Mouse (Mus musculus): ENCODE data around the gene Eps15l1. TPM values are rescaled to one million over a fixed set of nuclear protein-coding genes. Genes with fewer than 3 reads are reported as not detected.

Gene Eps15l1
- polyA plus RNA-seq, 1 experiment from 2014 or later = 60.5 TPM

DNA sequence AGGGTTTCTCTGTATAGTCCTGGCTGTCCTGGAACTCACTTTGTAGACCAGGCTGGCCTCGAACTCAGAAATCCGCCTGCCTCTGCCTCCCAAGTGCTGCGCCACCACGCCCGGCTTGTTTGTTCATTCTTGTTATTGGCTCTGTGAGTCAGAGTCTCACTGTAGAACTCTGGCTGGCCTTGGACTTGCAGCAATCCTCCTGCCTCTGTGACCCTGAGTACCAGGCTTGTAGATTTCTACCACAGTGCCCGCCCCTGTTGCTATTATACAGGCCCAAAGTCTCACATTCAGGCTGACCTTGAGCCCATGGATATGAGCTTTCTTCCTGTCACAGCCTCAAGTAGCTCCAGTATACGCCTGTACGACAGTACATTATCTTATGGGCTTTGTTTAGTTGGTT, 124.7 kb downstream of the Eps15l1 start:
- no peak for ATAC-seq (ENCODE audit: low FRiP score)
- H3K27me3 ChIP-seq (ENCODE audit: control insufficient read depth, insufficient read depth, low read length) = no peaks in the 10 kb centered on the region
- no peak overlapping the region for H3K27ac ChIP-seq
- H3K4me3 ChIP-seq (replicated peaks; ENCODE audit: low read length) = no peak overlapping the region
- H3K9ac ChIP-seq = no peak overlapping the region
- H3K4me1 ChIP-seq (replicated peaks; ENCODE audit: control insufficient read depth, insufficient read depth, low read length) = no peaks in the 10 kb centered on the region
- 91% methylated on average over 8 of the region's 8 CpGs for WGBS
- DNase-seq (ENCODE audit: low spot score) = no peak
- H3K4me2 ChIP-seq (replicated peaks) = no peak overlapping the region
- no peaks in the 10 kb centered on the region for H3K9me3 ChIP-seq (ENCODE audit: control insufficient read depth, low read length)
- no peaks in the 10 kb centered on the region for H3K36me3 ChIP-seq (replicated peaks; ENCODE audit: control insufficient read depth, insufficient read depth)

DNA sequence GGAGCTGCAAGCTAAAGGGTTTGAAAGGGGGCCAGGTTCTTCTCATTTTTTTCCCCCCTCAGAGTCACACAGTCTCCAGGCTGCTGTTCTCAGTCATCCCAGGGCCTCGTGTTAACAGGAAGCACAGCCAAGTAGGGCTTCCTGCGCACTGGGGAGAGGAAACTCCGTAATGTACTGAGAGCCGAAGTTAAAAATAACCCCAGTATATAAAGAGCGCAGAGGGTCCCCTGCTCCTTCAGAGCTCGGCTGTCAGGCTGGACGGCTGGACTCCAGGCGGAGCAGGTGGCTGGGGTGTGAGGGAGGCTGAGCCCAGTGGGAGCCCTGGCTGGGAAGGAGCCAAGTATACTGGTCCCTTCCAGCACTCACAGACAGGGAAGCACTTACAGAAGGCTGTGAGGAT, 125.6 kb downstream of the Eps15l1 start:
- ATAC-seq (ENCODE audit: low FRiP score) = no peak; the same call in 1 of the 2 replicates
- no peak overlapping the region for H3K4me2 ChIP-seq (replicated peaks)
- H3K9me3 ChIP-seq (ENCODE audit: control insufficient read depth, low read length) = no peaks in the 10 kb centered on the region
- no peaks in the 10 kb centered on the region for H3K36me3 ChIP-seq (replicated peaks; ENCODE audit: control insufficient read depth, insufficient read depth)
- H3K4me3 ChIP-seq (replicated peaks; ENCODE audit: low read length) = no peak overlapping the region
- H3K27me3 ChIP-seq (ENCODE audit: control insufficient read depth, insufficient read depth, low read length) = no peaks in the 10 kb centered on the region
- DNase-seq (ENCODE audit: low spot score) = no peak
- no peak overlapping the region for H3K9ac ChIP-seq
- no peaks in the 10 kb centered on the region for H3K4me1 ChIP-seq (replicated peaks; ENCODE audit: control insufficient read depth, insufficient read depth, low read length)
- H3K27ac ChIP-seq = no peak overlapping the region
- 43% methylated on average over 8 of the region's 8 CpGs for WGBS

- Histone ChIP-seq H3K4me1 (replicated peaks; ENCODE audit: control insufficient read depth, insufficient read depth, low read length) (no peaks in the 10 kb centered on the region), H3K27me3 (ENCODE audit: control insufficient read depth, insufficient read depth, low read length) (no peaks in the 10 kb centered on the region), H3K4me3 (replicated peaks; ENCODE audit: low read length) (no peak overlapping the region), H3K4me2 (replicated peaks) (no peak overlapping the region), H3K27ac (no peak overlapping the region), H3K9me3 (ENCODE audit: control insufficient read depth, low read length) (no peaks in the 10 kb centered on the region), H3K9ac (no peak overlapping the region), H3K36me3 (replicated peaks; ENCODE audit: control insufficient read depth, insufficient read depth) (no peaks in the 10 kb centered on the region)
- WGBS = 71% methylated on average over 3 of the region's 3 CpGs
- ATAC-seq (ENCODE audit: low FRiP score) (no peak), DNase-seq (ENCODE audit: low spot score) (no peak)
Observed at GRCm38 (mm10) chr8:72295125-72295524, 126.1 kb downstream of the Eps15l1 start.

- H3K36me3 ChIP-seq (replicated peaks; ENCODE audit: control insufficient read depth, insufficient read depth) = no peaks in the 10 kb centered on the region
- H3K9me3 ChIP-seq (ENCODE audit: control insufficient read depth, low read length) = no peaks in the 10 kb centered on the region
- H3K4me2 ChIP-seq (replicated peaks) = no peak overlapping the region
- H3K4me3 ChIP-seq (replicated peaks; ENCODE audit: low read length) = no peak overlapping the region
- H3K27me3 ChIP-seq (ENCODE audit: control insufficient read depth, insufficient read depth, low read length) = no peaks in the 10 kb centered on the region
- no peak overlapping the region for H3K27ac ChIP-seq
- DNase-seq (ENCODE audit: low spot score) (no peak), ATAC-seq (ENCODE audit: low FRiP score) (no peak)
- H3K9ac ChIP-seq = no peak overlapping the region
- H3K4me1 ChIP-seq (replicated peaks; ENCODE audit: control insufficient read depth, insufficient read depth, low read length) = no peaks in the 10 kb centered on the region
Observed at GRCm38 (mm10) chr8:72293309-72293708, 128.0 kb downstream of the Eps15l1 start.

DNA sequence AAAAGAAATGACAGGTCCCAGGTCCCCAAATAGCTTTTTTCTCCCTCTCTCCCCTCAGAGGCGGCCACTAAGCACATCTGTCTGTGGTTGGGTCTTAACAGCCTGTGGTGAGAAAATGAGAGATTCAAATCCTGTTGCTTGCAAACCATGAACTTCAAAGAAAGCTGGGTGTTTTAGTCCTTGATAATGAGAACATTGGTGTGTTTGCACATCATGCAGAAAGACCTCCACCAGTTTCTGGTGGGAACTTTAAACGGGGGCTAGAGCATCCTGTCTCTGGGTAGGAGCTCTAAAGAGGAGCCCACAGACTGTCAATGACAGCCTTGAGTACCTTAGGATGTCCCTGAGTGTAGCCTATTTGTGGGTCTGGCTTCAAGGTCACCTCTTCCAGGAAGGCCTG, 130.2 kb downstream of the Eps15l1 start:
- Histone ChIP-seq H3K27ac (no peak overlapping the region), H3K4me1 (replicated peaks; ENCODE audit: control insufficient read depth, insufficient read depth, low read length) (no peaks in the 10 kb centered on the region), H3K9me3 (ENCODE audit: control insufficient read depth, low read length) (no peaks in the 10 kb centered on the region), H3K4me3 (replicated peaks; ENCODE audit: low read length) (no peak overlapping the region), H3K9ac (no peak overlapping the region), H3K27me3 (ENCODE audit: control insufficient read depth, insufficient read depth, low read length) (no peaks in the 10 kb centered on the region), H3K36me3 (replicated peaks; ENCODE audit: control insufficient read depth, insufficient read depth) (no peaks in the 10 kb centered on the region), H3K4me2 (replicated peaks) (no peak overlapping the region)
- DNase-seq (ENCODE audit: low spot score) (no peak), ATAC-seq (ENCODE audit: low FRiP score) (no peak)
- 86% methylated on average over 2 of the region's 2 CpGs for WGBS

Small RNA genes within 50 kb of the gene (microRNA-seq; reads per million reads assigned to microRNA genes)
- 1.8 reads per million, percentile 5 among the genes with 10 or more reads in this experiment for gene Mir7068

Other genes starting within 250 kb of the Eps15l1 start
- gene Hsh2d, start 231.8 kb downstream of the Eps15l1 start, polyA plus RNA-seq (2014; fragmentation: Nextera tagmentation; extraction: Ambion mirVana) = not detected in 2 replicates
- not detected in 2 replicates for gene Cib3, start 208.6 kb downstream of the Eps15l1 start, polyA plus RNA-seq (2014; fragmentation: Nextera tagmentation; extraction: Ambion mirVana)
- not detected in 2 replicates for gene Gm11034, start 207.8 kb downstream of the Eps15l1 start, polyA plus RNA-seq (2014; fragmentation: Nextera tagmentation; extraction: Ambion mirVana)
- gene Fam32a, start 201.7 kb downstream of the Eps15l1 start, polyA plus RNA-seq (2014; fragmentation: Nextera tagmentation; extraction: Ambion mirVana) = 62.7 and 70.1 TPM in 2 replicates
- 212 and 221 TPM in 2 replicates for gene Ap1m1, start 181.4 kb downstream of the Eps15l1 start, polyA plus RNA-seq (2014; fragmentation: Nextera tagmentation; extraction: Ambion mirVana)
- gene Gm10282, start 116.2 kb downstream of the Eps15l1 start, polyA plus RNA-seq (2014; fragmentation: Nextera tagmentation; extraction: Ambion mirVana) = 13.1 and 14.3 TPM in 2 replicates
- gene Klf2, start 102.4 kb downstream of the Eps15l1 start, polyA plus RNA-seq (2014; fragmentation: Nextera tagmentation; extraction: Ambion mirVana) = 6.8 and 9.5 TPM in 2 replicates
- 0.92 and 1.7 TPM in 2 replicates for gene Calr3, start 22.4 kb upstream of the Eps15l1 start, polyA plus RNA-seq (2014; fragmentation: Nextera tagmentation; extraction: Ambion mirVana)
- gene 1700030K09Rik, start 22.4 kb upstream of the Eps15l1 start, polyA plus RNA-seq (2014; fragmentation: Nextera tagmentation; extraction: Ambion mirVana) = 14.4 and 14.9 TPM in 2 replicates
- 47.2 and 52.3 TPM in 2 replicates for gene Cherp, start 53.8 kb upstream of the Eps15l1 start, polyA plus RNA-seq (2014; fragmentation: Nextera tagmentation; extraction: Ambion mirVana)
- 11.0 and 12.8 TPM in 2 replicates for gene Slc35e1, start 71.2 kb upstream of the Eps15l1 start, polyA plus RNA-seq (2014; fragmentation: Nextera tagmentation; extraction: Ambion mirVana)
- 13.4 and 15.8 TPM in 2 replicates for gene Med26, start 126.8 kb upstream of the Eps15l1 start, polyA plus RNA-seq (2014; fragmentation: Nextera tagmentation; extraction: Ambion mirVana)
- 131 and 140 TPM in 2 replicates for gene Smim7, start 149.6 kb upstream of the Eps15l1 start, polyA plus RNA-seq (2014; fragmentation: Nextera tagmentation; extraction: Ambion mirVana)
- 34.2 TPM in 2 replicates for gene Tmem38a, start 150.6 kb upstream of the Eps15l1 start, polyA plus RNA-seq (2014; fragmentation: Nextera tagmentation; extraction: Ambion mirVana)
- 2.4 and 2.7 TPM in 2 replicates for gene Nwd1, start 225.3 kb upstream of the Eps15l1 start, polyA plus RNA-seq (2014; fragmentation: Nextera tagmentation; extraction: Ambion mirVana)

All from hindbrain, embryonic 14.5 days (tissue).